Mouse (Mus musculus): ENCODE data around the gene Rabggta.

The Rabggta gene

DNA sequence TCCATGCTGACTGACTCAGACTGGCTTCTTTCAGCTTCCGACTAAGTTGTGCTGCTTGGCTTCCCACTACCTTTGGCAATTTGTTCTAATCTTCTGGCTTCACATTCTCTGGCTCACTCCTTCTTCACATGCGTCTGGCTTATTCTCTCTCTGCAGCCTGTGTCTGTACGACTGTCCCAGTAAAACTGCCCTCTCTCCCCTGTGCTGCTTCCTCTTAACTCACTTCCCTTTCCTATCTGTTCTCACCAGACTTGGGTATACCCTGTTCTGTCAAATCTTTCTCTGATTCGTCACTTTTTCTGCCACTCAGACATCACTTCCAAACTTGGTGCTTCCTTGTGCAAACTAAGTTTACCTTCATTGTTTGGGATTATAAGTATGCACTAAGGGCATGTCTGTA, 24.8 kb downstream of the Rabggta start:
- no peak for DNase-seq (ENCODE audit: low read depth, low spot score)

DNA sequence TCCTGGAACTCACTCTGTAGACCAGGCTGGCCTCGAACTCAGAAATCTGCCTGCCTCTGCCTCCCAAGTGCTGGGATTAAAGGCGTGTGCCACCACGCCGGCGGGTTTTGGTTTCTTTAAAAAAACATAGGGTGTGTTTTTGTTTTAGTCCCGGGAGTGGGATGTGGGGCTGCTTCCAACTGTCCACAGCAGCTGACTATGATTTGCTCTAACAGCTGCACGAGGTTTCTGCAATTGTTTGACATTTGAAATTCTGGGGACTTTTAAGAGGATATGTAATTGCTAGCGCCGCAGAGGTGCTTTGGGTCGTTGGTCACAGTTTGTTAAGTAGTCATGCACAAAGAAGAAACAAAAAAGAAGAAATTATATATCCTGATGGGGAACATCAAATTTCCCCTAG, 32.6 kb downstream of the Rabggta start:
- no peak for DNase-seq (ENCODE audit: low read depth, low spot score)

DNA sequence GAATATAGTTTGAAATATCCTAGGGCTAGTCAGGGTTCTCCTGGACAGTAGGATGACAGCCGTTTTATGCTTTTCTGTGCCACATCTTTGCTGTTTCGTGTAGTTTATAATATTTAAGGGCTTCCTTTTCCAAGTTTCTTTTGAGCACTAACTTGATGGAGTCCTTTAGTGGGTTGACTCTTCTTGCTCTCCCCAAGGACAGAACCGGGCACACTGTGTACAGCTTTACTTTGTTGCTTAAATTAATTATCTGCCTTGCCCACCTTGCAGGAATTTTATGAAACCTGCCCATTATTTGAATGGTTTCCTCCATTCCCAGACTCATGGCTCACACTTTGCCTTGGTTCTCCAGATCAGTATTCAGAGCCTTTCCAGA, 40.0 kb downstream of the Rabggta start:
- DNase-seq (ENCODE audit: low read depth, low spot score) = no peak

DNA sequence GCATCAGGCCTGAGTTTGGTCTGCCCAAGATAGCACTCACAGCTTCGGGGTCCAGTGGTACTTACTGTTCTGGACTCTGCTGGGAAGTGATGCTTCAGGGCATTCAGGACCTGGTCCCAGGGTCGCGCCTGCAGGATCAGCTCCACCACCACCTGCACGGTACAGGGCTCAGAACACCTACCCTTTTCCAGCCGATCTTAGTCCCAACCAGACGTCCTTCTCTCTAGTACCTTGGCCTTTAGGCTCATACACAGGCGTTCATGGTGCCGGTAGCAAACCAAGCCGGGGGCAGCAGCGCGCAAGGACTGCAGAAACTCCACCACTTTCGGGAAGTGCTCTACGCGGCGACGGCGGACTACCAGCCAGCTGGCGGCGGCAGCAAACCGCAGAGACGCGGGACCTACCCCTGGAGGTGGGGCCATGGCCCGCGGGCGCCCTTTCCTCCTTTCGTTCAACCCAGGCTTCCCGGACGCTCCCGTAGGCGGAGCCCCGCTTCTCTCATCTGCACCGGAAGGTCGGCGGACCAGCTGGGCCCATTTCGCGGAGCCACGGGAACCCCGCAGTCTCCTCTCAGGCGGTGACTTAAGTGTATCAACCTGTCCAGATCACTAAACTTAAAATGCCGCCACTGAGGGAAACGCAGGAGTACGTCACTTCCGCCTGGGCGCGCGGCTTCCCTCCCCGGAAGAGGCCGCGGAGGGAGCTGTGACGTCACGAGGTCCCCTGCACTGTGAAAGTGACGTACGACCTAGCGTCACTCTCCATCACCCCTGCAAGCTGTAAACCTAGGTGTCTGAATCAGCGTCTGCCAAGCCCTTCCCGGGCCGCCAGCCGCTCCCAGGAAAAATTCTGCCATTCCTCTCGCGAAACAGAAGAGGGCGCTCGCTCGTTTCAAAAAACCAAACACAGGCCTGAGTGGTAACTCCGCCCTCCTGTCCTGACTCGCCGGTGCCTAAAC, 40.6 kb downstream of the Rabggta start, which contains the start of gene Tinf2:
Gene Tinf2 (minus strand): TSS at position 661 of the 958 bp plus-strand sequence.
- DNase-seq (ENCODE audit: low read depth, low spot score) = peak; percentile 94

DNA sequence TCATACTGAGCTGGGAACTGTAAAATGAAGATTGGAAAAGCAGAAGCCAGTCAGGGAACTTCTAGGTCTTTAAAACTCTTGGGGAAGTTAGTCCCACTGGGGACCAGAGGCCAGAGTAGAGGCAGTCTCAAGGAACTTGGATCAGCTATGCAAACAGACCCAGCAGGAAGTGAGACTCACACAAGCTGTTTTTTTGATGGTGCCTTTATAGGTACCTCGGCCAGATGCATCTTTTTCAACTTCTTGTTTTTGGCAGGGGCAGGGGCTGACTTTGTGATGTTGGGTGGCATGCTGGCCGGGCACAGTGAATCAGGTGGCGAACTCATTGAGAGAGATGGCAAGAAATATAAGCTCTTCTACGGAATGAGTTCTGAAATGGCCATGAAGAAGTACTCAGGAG, 44.4 kb downstream of the Rabggta start:
- no peak for DNase-seq (ENCODE audit: low read depth, low spot score)

DNA sequence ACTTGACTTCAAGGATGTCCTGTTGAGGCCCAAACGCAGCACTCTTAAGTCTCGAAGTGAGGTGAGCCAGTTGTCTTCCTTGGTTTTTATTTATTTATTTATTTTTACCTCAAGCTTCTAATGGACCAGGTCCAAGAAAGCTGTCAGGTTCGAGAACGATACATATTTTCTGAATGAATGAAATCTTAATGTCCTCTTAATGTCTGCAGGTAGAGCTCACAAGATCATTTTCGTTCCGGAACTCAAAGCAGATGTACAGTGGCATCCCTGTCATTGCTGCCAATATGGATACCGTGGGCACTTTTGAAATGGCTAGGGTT, 49.4 kb downstream of the Rabggta start:
- DNase-seq (ENCODE audit: low read depth, low spot score) = no peak

DNA sequence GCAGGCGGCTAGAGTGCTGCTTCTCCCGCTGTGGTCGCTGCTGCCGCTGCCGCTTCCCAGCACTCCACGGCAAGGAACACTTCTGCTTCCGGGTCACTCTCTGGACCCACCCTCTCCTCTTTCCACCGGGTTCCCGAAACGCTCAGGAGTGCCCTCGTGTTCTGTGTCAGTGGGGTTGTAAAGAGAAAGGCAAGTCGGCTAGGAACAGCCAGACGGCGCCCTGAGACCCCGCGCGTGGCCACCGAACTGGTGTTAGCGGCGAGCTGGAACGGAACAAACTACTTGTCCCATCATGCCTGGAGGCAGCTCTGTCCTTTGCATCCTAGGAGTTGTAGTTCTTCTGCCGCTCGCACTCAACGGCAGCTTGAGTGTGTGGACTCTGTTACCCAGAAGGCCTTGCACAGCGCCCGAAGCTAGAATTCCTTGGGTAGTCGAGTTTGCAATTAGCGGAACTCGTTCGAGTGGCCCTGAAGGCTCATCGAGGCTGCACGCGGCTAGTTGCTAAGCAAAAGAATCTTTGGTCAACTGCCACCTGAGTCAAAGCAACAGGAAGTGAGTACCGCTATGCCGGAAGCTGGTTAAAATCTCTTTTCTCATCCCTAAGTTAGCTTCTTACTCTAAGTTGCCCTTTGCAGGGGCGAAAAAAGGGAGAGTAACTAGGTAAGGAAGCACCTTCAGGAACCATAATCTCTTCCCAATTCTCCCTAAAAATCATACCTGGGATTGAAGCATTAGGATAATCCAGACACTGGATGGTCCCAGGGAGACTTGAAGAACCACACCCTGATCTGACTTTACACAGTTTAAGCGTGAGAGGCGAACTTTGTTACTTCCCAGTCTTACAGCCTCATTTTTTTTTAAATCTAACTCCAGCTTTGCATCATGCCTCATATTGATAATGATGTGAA, 50.0 kb downstream of the Rabggta start, which contains the start of the genes Gmpr2 and Nedd8:
Gene Gmpr2 (plus strand): TSS at position 109 of the 908 bp plus-strand sequence.
Gene Nedd8 (minus strand): TSS at position 292 of the 908 bp plus-strand sequence.
- peak; percentile 95 for DNase-seq (ENCODE audit: low read depth, low spot score)

DNA sequence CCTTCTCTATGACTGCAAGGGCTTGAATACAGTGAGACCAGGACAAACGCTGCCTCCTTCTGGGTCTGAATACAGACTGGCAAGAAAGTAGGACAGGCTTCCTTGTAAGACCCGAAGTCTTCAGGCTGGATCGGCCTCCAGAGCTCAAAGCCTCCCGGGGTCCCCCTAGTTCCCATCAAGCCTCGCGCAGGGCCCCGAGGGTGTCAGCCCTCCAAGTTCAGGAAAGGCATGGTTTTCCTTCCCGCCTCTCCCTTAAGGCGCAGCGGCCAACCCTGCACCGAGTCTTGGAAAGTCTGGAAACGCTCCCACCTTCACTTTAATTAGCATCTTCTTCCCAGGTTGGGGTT, 50.6 kb downstream of the Rabggta start:
- DNase-seq (ENCODE audit: low read depth, low spot score) = no peak
